Mouse (Mus musculus) kidney, adult 9 months (tissue): ENCODE results near the gene Klf13.
A peak's percentile ranks its signal among the peaks of the same experiment; 100 is the strongest.

Experiments
- DNase-seq: peaks from one replicate; pipeline ENCODE4 v3.0.0; 2022

The Klf13 gene

DNA sequence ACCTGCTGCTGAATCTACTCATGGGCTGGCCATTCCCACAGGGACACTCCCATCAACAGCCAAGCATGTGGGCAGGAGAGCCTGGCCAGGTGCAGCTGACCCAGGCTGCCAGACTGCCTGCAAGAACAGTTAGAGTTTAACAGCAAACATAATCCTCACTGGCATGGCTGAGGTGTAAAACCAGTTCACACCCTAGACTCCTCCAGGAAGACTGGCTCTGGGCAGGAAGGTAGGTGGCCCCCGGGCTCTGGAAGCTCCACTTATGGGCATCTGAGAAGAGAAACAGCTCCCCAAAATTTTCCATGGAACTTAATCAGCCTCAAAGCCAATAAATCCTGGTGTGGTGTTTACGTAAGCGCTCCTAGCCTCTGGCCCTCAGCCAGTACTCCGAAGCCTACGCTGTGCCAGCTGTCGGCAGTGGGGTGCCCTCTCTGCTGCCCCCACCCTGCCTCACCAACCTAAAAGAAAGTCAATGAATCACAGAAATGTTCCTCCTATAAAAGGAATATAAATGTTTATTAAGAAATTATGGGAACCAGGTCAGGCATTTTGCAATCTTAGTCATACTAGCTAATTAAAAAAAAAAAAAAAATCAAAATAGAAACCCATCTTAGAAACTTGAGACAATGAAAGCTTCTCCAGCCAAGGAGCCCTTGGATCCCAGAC, 13.8 kb downstream of the Klf13 start:
- DNase-seq = peak; percentile 95

DNA sequence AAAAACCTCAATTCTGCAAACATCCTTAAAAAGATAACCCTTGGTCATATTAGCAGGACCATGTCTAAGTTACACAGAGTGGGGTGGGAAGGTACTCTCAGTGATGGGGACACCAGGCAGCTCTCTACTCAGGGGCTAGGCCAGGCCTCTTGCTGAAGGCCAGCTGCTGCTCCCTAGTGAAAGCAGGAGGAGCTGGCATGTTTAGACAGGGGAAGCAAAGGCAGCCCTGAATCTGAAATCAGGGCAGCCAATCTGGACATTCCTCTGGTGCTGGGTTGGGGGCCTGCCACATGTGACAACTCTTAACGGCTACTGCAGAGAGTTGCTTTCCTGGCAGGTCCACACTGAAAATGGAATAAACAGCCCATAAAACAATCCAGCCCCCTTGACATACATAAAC, 14.6 kb downstream of the Klf13 start:
- no peak for DNase-seq

DNA sequence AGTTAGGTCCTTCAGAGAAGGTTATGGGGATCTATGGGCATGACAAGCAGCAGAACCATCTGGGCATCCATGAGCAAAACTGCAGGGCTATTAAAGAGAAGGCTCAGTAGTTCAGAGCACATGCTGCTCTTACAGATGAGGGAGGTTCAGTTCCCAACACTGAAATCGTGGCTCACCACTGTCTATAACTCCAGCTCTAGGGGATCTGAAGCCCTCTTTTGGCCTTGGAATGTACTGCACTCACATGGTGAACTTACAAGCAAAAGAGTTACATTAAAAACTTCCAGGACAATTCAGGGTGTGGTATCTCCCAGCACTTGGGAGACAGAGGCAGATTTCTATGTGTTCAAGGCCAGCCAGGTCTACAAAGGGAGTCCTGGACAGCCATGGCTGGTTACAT, 15.7 kb downstream of the Klf13 start:
- peak; percentile 26 for DNase-seq

DNA sequence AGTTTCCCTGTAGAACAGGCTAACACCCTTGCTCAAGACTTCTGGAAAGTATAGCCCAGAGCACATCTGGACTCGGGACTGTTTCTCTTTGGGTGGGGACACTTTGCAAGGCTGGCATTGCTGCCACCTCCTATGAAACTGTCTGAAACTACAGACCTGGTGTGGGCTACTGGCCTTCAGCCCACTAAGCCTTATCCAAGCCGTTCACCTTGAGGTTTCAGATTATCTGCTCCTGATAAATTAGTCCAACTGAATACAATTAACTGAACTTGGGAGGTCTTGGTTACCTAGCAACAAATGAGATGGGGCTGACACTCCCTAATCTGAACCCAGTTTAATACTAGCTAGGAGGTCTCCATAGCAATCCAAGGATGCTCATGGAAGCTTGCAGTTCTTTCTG, 16.1 kb downstream of the Klf13 start:
- peak; percentile 7 for DNase-seq

DNA sequence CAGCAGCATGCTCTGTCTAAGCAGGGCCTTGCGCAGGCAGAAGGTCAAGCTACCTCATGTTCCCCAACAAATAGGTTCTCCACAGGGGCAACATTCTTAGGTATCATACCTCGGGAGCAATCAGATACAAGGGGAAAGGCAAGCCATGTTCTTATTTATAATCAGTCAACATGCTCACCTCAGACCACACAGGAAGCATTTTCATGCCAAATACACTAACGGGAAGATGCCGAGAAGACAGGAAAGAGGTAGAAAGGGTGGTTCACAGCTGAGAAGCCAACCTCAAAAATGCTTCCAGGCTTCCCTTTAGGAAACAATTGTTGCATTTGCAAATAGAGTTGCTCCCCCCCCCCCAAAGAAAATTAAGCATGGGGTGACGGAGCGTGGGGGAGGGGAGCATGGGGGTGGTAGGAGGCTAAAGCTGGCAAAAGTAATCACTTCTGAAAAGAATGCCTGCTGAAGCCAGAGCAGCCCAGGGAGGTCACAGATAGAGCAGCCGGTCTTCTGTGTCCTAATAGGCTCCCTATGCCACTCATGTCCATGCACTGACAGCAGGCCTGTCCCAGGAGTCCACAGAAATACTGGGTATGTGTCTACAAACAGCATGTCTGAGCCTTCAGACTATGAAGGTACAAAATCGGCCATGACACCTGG, 16.7 kb downstream of the Klf13 start:
- DNase-seq = no peak

DNA sequence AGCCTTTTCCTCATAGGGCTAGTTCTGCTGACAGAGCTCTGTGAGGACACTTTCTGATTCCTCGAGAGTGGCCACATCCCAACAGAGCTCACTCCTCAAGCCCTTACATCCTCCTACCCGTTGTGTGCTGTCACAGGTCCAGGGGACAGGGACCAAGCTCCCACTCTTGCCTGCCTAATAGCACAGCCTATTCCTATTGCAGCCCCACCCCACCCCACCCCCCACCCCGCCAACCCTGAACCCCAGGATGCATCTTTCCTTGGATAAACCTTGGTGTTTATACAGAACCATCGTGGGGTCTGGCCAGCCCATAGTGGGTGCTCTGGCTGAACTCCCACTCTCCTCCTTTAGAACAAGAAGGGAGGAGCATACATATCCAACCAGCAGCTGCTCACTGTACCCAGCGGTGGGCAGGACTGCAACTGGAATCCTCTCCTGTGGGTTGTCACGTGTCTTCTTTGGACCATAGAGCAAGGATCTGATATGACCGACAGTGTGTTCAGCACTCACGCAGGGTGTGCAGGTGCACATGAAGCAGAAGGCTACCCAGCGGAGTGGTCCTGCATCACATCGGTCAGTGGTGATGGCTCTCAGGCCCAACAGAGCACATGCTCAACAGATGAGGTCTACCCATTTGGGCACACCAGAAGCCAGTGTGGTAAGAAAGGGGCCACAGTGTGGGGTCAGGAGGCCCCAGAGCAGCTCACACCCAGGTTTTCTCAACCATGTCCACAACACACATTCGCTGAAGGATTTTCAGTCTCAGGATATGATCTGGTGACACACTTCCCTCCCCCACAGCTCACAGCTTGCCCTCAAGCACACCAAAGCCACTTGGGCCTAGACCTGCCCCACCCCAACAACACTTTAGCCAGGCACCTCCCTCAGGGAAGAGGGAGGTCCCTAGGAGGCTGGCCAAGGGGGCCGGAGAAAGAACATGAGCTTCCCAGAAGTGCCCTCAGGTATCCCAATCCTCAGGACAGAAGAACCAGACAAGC, 19.6 kb downstream of the Klf13 start:
- no peak for DNase-seq

DNA sequence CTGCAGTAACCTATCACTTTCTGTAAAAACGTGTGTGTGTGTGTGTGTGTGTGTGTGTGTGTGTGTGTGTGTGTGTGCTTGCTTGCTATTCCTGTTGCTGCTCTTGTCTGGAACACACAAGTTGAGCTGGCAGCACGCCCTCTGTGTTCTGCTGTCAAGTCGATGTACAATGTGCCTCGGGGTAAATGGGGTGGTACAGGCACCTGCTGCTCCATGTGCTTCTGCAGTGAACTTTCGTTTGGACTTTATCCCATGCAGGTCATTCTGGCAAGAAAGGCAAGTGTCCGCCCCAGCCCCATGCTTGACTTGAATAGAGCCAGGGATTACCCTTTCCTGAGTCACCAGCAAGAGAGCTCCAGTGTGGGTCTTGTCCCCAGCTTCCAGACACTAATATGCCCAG, 21.0 kb downstream of the Klf13 start:
- DNase-seq = peak; percentile 98

DNA sequence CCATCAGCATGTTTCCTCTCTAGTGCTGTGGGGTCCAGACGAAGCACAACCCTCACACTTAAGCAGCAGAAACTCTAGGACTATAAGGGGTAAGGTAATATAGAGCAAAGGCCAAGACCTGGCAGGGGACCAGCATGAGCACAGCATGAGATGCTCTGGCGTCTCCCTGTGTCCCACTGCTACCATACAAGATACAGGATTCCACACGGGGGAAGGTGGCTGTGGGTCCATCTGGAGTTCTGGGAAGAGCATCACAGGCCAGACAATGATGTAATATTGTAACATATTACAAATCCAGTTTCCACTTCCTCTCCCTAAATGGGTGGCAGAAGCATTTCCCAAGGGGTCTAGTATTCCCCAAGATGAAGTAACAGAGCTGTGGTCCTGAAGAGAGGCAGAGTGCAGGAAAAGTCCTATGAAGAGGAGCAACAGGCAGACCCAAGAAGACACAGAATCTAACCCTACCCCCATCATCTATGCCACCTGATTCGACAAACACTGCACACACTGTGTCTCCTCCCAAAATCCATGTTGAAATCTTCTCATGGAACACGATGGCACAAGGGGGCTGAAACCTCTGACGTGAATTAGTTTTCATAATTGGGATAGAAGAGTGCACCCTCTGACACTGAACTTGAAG, 22.3 kb downstream of the Klf13 start, which contains the start of gene E030018B13Rik:
Gene E030018B13Rik, plus strand, starts transcription at position 590 of the 640 bp plus-strand sequence.
- DNase-seq = no peak

DNA sequence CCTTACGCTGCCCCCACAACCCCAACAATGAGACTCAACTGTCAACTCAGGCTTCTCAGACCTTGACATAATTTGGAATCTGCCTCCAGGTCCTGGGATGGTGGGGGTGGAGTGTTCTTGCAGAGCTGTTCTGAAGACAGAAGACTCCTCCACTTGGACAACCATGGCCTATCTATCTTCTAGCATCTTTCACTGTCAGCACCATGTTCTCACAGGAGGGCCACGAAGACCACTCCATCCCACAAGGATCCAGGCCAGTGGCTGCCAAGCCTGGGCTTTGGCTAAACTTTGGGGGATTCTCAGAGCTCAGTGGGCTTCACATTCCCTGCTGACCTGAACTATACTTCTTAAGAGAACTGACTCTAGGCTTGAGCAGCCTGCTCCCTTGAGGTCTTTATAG, 23.8 kb downstream of the Klf13 start:
- peak; percentile 19 for DNase-seq

DNA sequence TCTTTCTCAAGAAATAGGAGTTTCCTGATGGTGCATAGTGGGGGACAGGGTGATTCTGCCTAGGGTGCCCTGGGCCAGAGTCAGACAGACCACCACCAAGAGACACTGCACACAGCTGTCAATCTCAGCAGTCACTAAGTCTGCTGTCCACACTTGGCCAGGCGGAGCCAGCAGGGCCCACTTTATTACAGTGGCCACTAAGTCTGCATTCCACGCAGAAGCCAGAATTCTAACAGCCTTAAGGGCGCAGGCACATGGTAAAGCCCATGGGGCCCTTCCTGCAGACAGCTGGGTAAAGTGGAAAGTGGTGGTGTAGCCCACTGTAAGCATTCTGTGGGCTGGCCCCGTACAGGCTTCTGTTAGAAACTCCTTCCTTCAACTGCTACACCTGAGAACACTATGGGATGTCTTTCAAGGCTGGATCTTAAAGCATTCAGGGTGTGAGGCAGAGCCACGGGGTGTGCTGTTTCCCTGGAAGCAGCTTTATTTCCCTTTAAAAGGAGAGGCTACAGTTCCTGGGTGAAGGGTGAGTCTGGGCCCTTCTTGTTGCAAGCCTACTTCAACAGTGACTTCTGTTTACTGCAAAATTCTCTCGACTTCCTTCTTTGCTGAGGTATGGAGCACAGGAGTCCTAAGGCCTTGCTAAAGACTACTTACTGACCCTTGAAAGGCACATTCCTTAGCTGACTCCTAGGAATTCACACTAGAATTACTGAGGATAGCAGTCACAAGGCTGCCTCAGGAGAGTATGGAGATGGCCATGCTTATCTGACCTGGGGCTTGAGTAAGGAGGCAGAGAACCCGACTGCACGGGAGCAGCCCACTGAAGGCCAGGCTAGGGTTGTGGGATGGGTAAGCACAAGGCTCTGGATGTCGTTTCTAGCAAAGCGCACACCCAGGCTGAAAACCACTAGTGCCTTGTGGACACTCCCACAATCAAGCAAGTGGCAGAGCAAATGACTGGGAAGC, 24.7 kb downstream of the Klf13 start:
- DNase-seq = peak; percentile 72

DNA sequence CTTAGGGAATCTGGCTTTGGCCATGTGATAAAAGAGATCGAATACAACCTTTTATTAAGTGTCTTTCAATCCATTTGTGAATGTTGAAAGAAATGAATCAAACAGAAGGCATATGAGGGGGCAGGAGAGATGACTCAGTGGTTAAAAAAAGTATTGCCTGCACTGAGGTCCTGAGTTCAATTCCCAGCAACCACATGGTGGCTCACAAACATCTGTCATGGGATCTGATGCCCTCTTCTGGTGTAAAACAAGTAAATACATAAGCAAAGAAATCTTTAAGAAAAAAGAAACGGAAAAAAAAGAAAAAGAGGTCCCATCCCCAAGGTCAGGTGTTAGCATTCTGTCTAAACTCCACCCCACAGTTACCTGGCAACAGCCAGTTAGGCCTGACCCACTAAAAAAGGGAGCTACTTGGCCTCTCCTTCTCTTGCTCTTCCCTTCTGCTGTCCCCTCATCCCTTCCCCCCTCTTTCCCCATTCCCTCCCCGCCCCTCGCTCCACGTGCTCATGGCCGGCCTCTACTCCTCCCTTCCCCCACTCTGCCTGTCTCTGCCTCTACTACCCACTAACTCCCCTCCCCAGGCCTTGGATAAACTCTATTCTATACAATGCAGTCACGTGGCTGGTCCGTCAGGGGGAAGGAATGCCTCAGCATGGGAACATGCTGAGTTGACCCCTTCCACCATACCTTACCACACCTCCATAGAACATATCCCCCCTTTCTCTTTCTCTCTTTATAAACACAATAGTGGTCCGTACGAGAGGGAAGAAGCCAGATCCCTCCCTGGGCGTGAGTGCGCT, 25.6 kb downstream of the Klf13 start:
- peak; percentile 20 for DNase-seq

DNA sequence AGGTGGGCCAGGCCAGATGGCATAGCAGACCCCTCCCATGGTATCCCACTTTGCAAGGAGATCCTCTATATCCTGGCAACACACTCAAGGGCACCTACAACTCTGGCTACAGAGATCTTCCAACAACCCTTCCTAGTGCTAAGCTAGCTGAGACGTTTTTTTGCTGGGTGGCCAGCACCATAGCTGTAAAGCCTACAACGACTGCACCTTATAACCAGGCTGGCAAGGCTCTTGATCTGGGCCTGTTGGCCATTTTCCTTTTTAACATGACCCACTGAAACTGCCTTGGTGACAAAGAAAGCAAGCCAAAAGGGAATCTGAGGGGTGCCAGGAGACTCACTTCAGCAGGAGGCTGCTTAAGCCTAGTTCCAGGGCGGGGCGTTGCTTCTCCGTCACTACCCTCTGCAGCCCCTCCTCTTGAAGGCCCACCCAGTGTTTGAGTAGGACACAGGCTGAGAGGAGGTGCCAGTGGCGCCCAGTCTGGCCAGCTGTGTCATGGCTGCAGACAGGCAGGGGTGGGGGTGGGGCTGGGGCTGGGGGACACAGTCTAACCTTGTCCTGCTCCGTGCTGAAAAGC, 26.4 kb downstream of the Klf13 start:
- DNase-seq = no peak

DNA sequence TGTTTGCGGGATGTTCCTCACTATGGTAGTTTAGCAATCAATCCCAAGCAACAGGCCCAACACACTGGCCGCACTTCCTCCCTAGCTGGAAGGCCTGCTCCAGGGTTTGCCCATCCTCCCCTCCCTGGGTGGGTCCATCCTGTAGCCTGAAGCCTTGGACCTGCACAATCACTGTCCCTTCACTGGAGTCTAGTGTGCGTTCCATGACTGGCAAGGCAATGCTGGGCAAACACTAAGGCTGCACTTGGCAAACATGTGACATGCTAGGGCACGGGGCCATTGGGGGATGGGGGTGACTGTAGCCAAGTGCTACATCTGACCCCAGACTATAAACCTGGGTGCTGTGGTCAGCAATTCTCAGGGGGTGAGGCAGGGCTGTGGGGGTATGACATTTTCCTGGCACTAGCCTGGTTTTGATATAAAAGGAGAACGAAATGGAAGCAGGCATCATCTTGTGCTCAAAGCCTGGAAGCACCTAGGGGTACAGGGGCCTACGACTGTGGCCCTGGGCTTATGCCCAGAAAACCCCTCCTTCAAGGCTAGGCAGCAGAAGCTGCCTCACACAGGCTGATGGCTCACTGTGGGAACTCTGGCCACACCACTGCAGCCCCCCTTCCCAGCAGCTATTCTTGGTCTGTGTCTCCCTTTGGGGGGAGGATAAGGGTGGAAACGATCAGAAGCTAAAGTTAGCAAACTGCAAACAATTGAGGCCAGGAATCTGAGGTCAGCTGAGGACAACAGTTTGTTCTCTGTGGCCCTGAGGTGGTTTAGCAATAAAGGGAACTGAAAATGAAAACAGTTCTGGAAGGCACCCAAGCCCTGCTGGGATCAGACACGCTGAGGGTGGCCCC, 27.1 kb downstream of the Klf13 start:
- DNase-seq = peak; percentile 91

DNA sequence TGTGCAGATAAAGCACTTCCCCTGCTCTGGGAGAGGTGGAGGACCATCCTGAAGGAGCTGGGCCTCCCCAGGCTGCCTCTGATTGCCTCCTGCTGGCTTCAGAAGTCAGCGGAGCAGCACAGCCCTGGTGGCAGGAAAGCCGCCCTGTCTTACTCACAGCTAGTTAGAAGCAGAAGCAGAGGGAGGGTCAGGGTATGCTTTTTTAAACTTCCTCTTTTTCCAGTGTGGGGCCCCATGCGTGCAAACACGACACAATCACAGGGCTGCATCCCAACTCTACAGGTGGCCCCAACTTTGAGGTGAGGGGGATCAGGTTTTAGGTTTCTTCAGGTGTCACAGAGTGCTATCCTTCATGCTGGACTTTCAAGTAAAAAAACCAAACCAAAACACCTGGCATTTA, 27.8 kb downstream of the Klf13 start:
- DNase-seq = peak; percentile 51

DNA sequence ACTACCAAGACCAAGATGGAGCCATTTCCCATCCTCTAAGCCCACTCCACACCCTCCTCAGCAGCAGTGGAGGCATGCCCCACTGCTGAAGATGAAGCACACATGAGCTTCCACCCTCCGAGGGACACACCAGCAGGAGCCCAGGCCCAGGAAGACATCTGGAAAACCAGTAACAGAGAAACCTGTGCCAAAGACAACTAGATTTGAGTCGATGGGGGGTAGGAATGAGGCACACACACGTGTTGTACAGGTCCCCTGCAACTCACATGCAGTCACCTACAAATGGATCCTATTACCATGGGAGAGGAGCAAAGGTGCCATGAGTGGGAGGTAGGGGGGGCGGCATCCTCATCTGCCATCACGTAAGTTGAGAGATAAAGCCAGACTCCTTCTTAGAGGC, 28.5 kb downstream of the Klf13 start:
- DNase-seq = peak; percentile 13

DNA sequence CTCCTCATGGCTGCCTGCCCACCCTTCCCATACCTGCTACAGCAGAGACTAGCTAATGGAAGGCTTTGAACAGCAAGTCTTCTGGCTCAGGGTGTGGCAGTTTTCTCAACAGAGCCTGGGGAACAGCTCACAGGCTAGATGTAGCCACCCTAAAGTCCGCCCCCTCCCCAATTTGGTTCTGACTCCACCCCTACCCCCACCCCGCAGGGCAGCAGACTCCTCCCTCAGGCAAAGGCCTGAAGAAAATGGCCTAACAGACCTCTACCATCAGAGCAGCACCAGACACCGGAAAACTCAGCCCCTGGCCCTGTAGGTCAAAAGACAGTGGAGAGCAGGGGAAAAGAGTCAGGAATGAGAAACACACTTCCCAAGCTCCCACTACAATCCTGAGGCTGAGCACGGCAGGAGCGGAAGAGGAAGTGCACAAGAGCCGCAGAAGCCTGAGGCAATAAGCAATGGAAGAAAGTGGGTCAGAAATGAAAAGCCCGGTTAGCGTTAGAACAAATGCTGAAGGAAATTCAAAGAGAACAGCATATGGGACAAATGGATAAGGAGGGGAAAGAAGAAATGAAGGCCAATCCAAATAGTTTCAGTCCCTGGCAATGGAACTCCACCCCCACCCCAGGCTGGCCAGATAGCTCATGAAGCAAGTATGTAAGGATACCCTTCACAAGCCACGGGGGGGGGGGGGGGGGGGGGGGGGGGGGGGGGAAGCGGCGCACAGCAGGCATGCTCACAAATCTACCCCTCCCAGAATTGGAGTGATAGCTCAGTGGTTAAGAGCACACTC, 30.0 kb downstream of the Klf13 start:
- peak; percentile 25 for DNase-seq

DNA sequence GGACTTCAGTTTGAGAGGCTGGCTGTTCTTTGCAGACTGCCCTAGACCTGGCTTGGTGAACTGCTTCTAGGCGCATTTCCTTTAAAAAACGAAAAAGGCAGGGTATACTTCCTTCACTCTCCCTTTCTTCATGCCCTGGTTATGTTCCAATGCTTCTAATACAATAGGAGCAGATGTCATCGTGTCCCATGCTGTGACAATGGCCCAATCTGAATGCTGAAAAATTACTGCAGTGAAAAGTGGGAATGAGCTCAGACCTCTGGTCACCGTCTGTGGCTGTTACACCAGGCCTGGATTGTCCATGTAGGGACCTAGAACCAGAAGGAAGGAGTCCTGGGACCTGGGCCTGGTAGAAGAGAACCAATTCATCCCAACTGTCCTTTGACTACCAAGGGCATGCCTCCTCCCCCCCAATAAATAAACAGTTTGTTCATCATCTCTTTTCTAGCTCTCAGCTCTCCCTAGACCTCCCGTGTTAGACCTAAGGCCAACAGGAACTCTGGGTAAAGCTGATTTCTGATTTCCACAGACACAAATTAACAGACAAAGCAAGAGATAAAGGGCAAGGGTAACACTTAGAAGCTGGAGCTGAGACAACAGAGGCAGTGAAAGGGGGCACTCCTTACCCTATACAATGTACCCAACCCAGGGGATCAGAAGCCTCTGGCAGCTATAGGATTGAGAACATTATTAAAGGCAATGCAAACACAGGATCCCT, 30.8 kb downstream of the Klf13 start:
- no peak for DNase-seq

DNA sequence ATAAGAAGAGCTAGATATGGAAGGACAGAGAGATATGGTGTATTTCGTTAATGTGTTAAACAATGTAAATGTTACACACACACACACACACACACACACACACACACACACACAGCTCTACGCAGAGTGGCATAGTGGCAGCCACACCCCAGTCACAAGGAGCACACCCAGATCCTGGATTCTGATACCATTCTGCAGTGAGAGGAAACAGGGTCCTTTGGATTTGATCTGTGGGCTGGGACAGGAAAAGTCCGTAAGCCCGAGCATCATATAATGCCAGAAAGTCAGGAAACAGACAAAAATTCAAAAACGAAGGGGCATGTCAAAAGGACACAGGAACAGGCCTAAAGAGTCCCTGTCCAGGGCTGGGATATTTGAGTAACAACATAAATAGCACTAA, 33.1 kb downstream of the Klf13 start:
- peak; percentile 65 for DNase-seq
